Mouse (Mus musculus) lung, postnatal 0 days (tissue): ENCODE results near the gene Pgbd1.

Experiments
- CTCF ChIP-seq: IDR thresholded peaks from 2 replicates; pipeline ENCODE4 v1.5.1; 2016; ENCODE audit warnings: antibody characterized with exemption, mild to moderate bottlenecking
- EP300 ChIP-seq: IDR thresholded peaks from 2 replicates; pipeline ENCODE4 v1.6.1; 2016; ENCODE audit warnings: antibody characterized with exemption, mild to moderate bottlenecking, control low read depth

DNA sequence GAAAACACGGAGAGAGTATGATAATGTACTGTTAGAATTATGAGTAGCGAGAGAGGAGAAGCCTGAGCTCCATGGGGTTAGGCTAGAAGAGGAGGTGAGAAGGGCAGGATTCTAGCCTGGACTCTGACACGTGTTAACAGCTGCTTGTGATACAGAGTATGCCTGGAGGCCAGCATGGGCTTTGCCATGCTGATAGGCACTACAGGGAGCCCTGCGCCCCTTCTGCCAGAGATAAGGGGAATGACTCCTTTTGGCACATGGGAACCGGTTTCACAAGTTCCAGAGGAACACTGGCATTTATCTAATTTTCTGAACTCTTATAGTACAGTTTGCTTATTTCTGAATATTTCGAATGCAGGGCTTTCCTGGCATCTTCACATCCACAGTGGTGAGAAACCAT lies 22.0 kb downstream of the Pgbd1 start:
- TF ChIP-seq EP300 (no peak), CTCF (no peak)
